Mouse (Mus musculus): ENCODE data around the gene Guca1b. TPM values are rescaled to one million over a fixed set of nuclear protein-coding genes. Genes with fewer than 3 reads are reported as not detected.

The Guca1b gene
- total and polyA plus RNA-seq, 3 experiments: 1.3 to 3.1 TPM; not detected in 1

- H3K27ac ChIP-seq (ENCODE audit: control insufficient read depth, low read depth, low read length): no peak overlapping the region
- no peaks in the 10 kb centered on the region for H3K36me3 ChIP-seq (ENCODE audit: control insufficient read depth in 1 of 2, insufficient read depth in 2 of 2, low read length in 2 of 2)
- no peaks in the 10 kb centered on the region for H3K4me1 ChIP-seq (ENCODE audit: control insufficient read depth in 1 of 2, insufficient read depth in 2 of 2, low read length in 2 of 2)
- H3K9ac ChIP-seq (ENCODE audit: control insufficient read depth, low read depth, low read length, poor library complexity, severe bottlenecking): no peak overlapping the region
- H3K79me2 ChIP-seq (ENCODE audit: control insufficient read depth, insufficient read depth, low read length, poor library complexity): no peaks in the 10 kb centered on the region
- no peaks in the 10 kb centered on the region for H3K27me3 ChIP-seq (ENCODE audit: control insufficient read depth in 1 of 2, insufficient read depth in 2 of 2, low read length in 2 of 2)
- H3K4me3 ChIP-seq (ENCODE audit: control insufficient read depth in 1 of 2, insufficient read depth in 1 of 2, low read depth in 2 of 2, low read length in 2 of 2): no peak overlapping the region
- H3K9me3 ChIP-seq (replicated peaks; ENCODE audit: insufficient read depth, low read length): no peaks in the 10 kb centered on the region
- peak; percentile 31 for DNase-seq (ENCODE audit: low read depth, low spot score)
- TF ChIP-seq TBP (IDR thresholded peaks at IDR 0.05; ENCODE audit: low read depth, low read length) (no peak), SMC3 (IDR thresholded peaks at IDR 0.05; ENCODE audit: low read depth, low read length) (0 out of 2 replicates have a peak, but pooled peaks have one; percentile 5), CTCF (IDR thresholded peaks at IDR 0.05 in 2 of 3, conservative IDR thresholded peaks at IDR 0.05 in 1 of 3; ENCODE audit: control insufficient read depth in 1 of 3, insufficient read depth in 1 of 3, low read depth in 2 of 3, low read length in 3 of 3, poor library complexity in 1 of 3, severe bottlenecking in 1 of 3) (peak; percentile 35 to 48 (median 40))
These were observed 1.1 kb upstream of the Guca1b start for GRCm38 (mm10) chr17:47384064-47384463.

DNA sequence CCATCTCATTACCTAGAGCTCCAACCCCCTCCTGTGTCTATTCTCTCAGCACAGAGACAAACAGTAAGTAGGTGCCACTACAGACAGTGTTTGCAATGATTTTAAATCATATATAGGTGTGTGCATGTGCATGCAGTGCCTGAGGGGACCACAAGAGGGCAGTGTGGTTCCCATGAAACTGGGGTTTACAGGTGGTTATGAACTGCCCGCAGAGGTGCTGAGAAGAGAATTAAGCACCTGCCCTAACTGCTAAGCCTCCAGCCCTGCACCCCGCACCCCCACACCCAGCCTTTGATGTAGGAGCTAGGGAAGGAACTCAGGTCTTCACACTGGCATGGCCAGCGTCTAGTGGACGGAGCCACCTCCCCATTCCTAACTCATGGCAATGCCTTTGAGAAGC, 1.5 kb downstream of the Guca1b start:
- Histone ChIP-seq H3K9ac (ENCODE audit: control insufficient read depth, low read depth, low read length, poor library complexity, severe bottlenecking) (no peak overlapping the region), H3K36me3 (ENCODE audit: control insufficient read depth in 1 of 2, insufficient read depth in 2 of 2, low read length in 2 of 2) (no peaks in the 10 kb centered on the region), H3K27ac (ENCODE audit: control insufficient read depth, low read depth, low read length) (no peak overlapping the region), H3K4me3 (ENCODE audit: control insufficient read depth in 1 of 2, insufficient read depth in 1 of 2, low read depth in 2 of 2, low read length in 2 of 2) (no peak overlapping the region), H3K9me3 (replicated peaks; ENCODE audit: insufficient read depth, low read length) (no peaks in the 10 kb centered on the region), H3K27me3 (ENCODE audit: control insufficient read depth in 1 of 2, insufficient read depth in 2 of 2, low read length in 2 of 2) (no peaks in the 10 kb centered on the region), H3K79me2 (ENCODE audit: control insufficient read depth, insufficient read depth, low read length, poor library complexity) (no peaks in the 10 kb centered on the region), H3K4me1 (ENCODE audit: control insufficient read depth in 1 of 2, insufficient read depth in 2 of 2, low read length in 2 of 2) (no peaks in the 10 kb centered on the region)
- DNase-seq (ENCODE audit: low read depth, low spot score): peak; percentile 65
- TF ChIP-seq ELF1 (IDR thresholded peaks at IDR 0.05; ENCODE audit: low read depth, low read length) (no peak), MAFK (IDR thresholded peaks at IDR 0.05; ENCODE audit: borderline replicate concordance, low read depth, low read length) (no peak), CTCF (IDR thresholded peaks at IDR 0.05 in 2 of 3, conservative IDR thresholded peaks at IDR 0.05 in 1 of 3; ENCODE audit: control insufficient read depth in 1 of 3, insufficient read depth in 1 of 3, low read depth in 2 of 3, low read length in 3 of 3, poor library complexity in 1 of 3, severe bottlenecking in 1 of 3) (peak; percentile 86 to 97 (median 89)), POLR2AphosphoS5 (IDR thresholded peaks at IDR 0.05; ENCODE audit: borderline replicate concordance, low read depth, low read length) (no peak), JUND (IDR thresholded peaks at IDR 0.05; ENCODE audit: low read depth, low read length) (no peak), ETS1 (IDR thresholded peaks at IDR 0.05; ENCODE audit: low read depth, low read length) (no peak), E2F4 (IDR thresholded peaks at IDR 0.05; ENCODE audit: borderline replicate concordance, low read depth, low read length) (no peak), ZC3H11A (IDR thresholded peaks at IDR 0.05; ENCODE audit: low read depth, low read length) (peak; percentile 61; the same call in 1 of the 2 replicates), SMC3 (IDR thresholded peaks at IDR 0.05; ENCODE audit: low read depth, low read length) (peak; percentile 74), EP300 (IDR thresholded peaks at IDR 0.05; ENCODE audit: low read depth in 1 of 2, low read length in 2 of 2) (no peak), RCOR1 (IDR thresholded peaks at IDR 0.05; ENCODE audit: low read depth, low read length) (no peak), UBTF (IDR thresholded peaks at IDR 0.05; ENCODE audit: borderline replicate concordance, insufficient read depth, low read depth, low read length) (no peak), RAD21 (IDR thresholded peaks at IDR 0.05; ENCODE audit: low read depth, low read length) (peak; percentile 55), GATA1 (IDR thresholded peaks at IDR 0.05; ENCODE audit: low read depth, low read length) (no peak), TAL1 (IDR thresholded peaks at IDR 0.05; ENCODE audit: low read length) (no peak), MYC (IDR thresholded peaks at IDR 0.05; ENCODE audit: low read depth, low read length) (0 out of 2 replicates have a peak, but pooled peaks have one; percentile 45), POLR2A (IDR thresholded peaks at IDR 0.05; ENCODE audit: control insufficient read depth in 1 of 2, insufficient read depth in 1 of 2, low read depth in 1 of 2, low read length in 2 of 2, poor library complexity in 1 of 2) (no peak), ZNF384 (IDR thresholded peaks at IDR 0.05; ENCODE audit: low read depth, low read length) (no peak)

Measured in MEL (cell line).